Mouse (Mus musculus) ES-E14 (cell line): Measurements from ENCODE around the gene Mfap4.

Experiments
- CHD2 ChIP-seq: IDR thresholded peaks from 2 replicates; pipeline ENCODE4 v1.6.1; 2014; ENCODE audit warnings: mild to moderate bottlenecking, low read depth, low read length, inconsistent platforms
- HCFC1 ChIP-seq: IDR thresholded peaks from 2 replicates; pipeline ENCODE4 v1.6.1; 2012; ENCODE audit warnings: low read length, inconsistent platforms, borderline replicate concordance; ENCODE audit not compliant: insufficient read depth
- MAFK ChIP-seq: IDR thresholded peaks from 2 replicates; pipeline ENCODE4 v1.6.1; 2014; ENCODE audit warnings: mild to moderate bottlenecking, low read depth, low read length, inconsistent platforms; ENCODE audit not compliant: insufficient read depth
- ZNF384 ChIP-seq: IDR thresholded peaks from 2 replicates; pipeline ENCODE4 v1.6.1; 2012; ENCODE audit warnings: low read depth, low read length, inconsistent platforms

GRCm38 (mm10) chr11:61477566-61478508, 7.4 kb upstream of the Mfap4 start:
- no peak for TF ChIP-seq HCFC1
- 0 out of 2 replicates have a peak, but pooled peaks have one; percentile 27 for TF ChIP-seq ZNF384
- TF ChIP-seq MAFK: no peak
- TF ChIP-seq CHD2: no peak
